Mouse (Mus musculus): ENCODE results near the gene Creld1. TPM values are rescaled to one million over a fixed set of nuclear protein-coding genes. Genes with fewer than 3 reads are reported as not detected.

The Creld1 gene
- polyA plus RNA-seq (2015; fragmentation: Nextera tagmentation; extraction: Ambion mirVana), result 74.8 and 79.0 TPM in 2 replicates

DNA sequence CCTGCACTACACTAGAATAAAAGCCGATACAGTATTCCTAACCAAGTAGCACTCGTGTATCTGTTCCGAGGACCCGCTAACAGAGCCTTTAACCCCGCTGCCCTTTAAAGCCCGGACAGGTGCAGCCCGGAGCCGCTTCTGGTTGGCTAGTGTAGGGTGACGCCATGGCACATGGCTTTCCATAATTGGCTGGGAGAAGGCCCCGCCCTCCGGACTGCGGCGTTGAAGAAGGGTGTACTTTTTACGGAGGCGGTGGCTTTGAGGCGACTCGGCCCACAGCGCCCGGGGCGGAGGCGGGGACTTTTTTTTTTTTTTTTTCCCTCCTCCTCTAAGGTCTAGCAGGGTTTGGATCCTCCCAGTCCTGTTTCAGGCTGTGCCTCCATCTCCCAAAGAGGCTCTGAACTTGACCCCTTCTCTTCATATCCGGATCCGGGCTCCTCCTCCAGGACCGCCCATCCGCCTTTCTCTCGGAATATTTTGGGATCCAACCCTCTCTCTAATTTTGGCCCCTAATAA, at the start of gene Creld1:
Creld1 (plus strand) TSS at position 198 of the 516 bp plus-strand sequence.
- Histone ChIP-seq H3K27me3 (replicated peaks) (0 out of 2 replicates have a peak, but pooled peaks cover 3% of the 10 kb centered on the region), H3K27ac (peak within 1 kb of the TSS; percentile 83), H3K36me3 (replicated peaks) (0 out of 2 replicates have a peak, but pooled peaks cover 4% of the 10 kb centered on the region), H3K9me3 (no peaks in the 10 kb centered on the region), H3K4me2 (peak within 1 kb of the TSS; percentile 92), H3K4me1 (peaks cover 43% of the 10 kb centered on the region), H3K4me3 (peak within 1 kb of the TSS; percentile 65), H3K9ac (peak within 1 kb of the TSS; percentile 83)
- under 1% methylated on average over 26 of the region's 26 CpGs for WGBS
- ATAC-seq (replicated peaks), result peak; percentile 98

DNA sequence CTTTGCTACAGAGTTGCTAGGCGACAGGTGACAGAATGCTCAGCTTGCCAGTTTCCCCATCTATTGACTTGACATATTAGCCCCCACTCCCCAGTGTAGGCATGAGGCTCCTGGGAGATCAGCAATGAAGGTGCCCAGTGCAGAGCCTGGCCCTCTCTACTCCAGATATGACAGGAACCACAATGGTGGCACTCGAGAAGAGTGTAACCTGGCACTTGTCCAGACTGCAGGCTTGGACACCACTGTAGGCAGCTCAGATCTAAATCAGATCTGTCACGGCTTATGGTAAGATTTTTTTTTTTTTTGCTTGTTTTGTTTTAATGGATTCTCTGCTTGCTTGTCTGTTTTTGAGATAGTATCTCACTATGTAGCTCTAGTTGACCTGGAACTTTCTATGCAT, 49.4 kb upstream of the Creld1 start:
- no peak overlapping the region for H3K27ac ChIP-seq
- H3K4me3 ChIP-seq, result no peak overlapping the region
- H3K27me3 ChIP-seq (replicated peaks), result 0 out of 2 replicates have a peak, but pooled peaks cover 3% of the 10 kb centered on the region
- ATAC-seq (replicated peaks), result no peak
- H3K4me1 ChIP-seq, result no peaks in the 10 kb centered on the region
- no peak overlapping the region for H3K4me2 ChIP-seq
- no peaks in the 10 kb centered on the region for H3K9me3 ChIP-seq
- 75% methylated on average over 3 of the region's 3 CpGs for WGBS
- H3K36me3 ChIP-seq (replicated peaks), result no peaks in the 10 kb centered on the region
- H3K9ac ChIP-seq, result no peak overlapping the region

GRCm38 (mm10) chr6:113434691-113435090, 48.4 kb upstream of the Creld1 start:
- 77% methylated on average over 7 of the region's 7 CpGs for WGBS
- 0 out of 2 replicates have a peak, but pooled peaks cover 3% of the 10 kb centered on the region for H3K27me3 ChIP-seq (replicated peaks)
- no peak overlapping the region for H3K4me2 ChIP-seq
- H3K4me3 ChIP-seq, result no peak overlapping the region
- no peak for ATAC-seq (replicated peaks)
- no peak overlapping the region for H3K9ac ChIP-seq
- H3K9me3 ChIP-seq, result no peaks in the 10 kb centered on the region
- no peak overlapping the region for H3K27ac ChIP-seq
- H3K4me1 ChIP-seq, result no peaks in the 10 kb centered on the region
- no peaks in the 10 kb centered on the region for H3K36me3 ChIP-seq (replicated peaks)

GRCm38 (mm10) chr6:113435664-113436205, 47.4 kb upstream of the Creld1 start, which contains the start of gene Cidec:
Gene Cidec (minus strand): TSS chr6:113435760.
- no peak for ATAC-seq (replicated peaks)
- no peaks in the 10 kb centered on the region for H3K36me3 ChIP-seq (replicated peaks)
- 0 out of 2 replicates have a peak, but pooled peaks cover 3% of the 10 kb centered on the region for H3K27me3 ChIP-seq (replicated peaks)
- no peak within 1 kb of the TSS for H3K9ac ChIP-seq
- H3K27ac ChIP-seq, result no peak within 1 kb of the TSS
- H3K4me3 ChIP-seq, result no peak within 1 kb of the TSS
- H3K4me2 ChIP-seq, result no peak within 1 kb of the TSS
- no peaks in the 10 kb centered on the region for H3K4me1 ChIP-seq
- H3K9me3 ChIP-seq, result no peaks in the 10 kb centered on the region
- WGBS, result 84% methylated on average over 9 of the region's 9 CpGs

DNA sequence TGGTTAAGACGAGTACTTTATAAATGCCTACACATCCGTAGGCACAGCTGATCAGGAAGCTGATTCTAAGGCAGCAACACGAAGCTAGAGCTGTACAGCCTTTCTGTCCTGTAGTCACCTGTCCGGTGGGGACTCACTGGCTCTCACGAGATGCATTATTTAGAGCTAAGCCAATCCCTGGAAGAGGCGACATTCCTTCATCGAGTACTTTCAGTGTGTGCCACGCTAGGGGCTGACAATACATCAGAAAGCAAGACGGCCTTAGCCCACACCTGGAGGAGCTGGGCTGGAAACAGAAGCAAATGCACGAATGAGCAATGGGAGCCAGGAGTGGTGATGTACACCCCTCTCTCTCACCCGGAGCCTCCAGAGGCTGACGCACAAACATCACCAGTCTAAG, 46.0 kb upstream of the Creld1 start:
- Histone ChIP-seq H3K27ac (no peak overlapping the region), H3K4me1 (peaks cover 5% of the 10 kb centered on the region; the same call in 1 of the 2 replicates), H3K36me3 (replicated peaks) (no peaks in the 10 kb centered on the region), H3K4me3 (no peak overlapping the region), H3K9ac (no peak overlapping the region), H3K9me3 (no peaks in the 10 kb centered on the region), H3K27me3 (replicated peaks) (0 out of 2 replicates have a peak, but pooled peaks cover 3% of the 10 kb centered on the region), H3K4me2 (no peak overlapping the region)
- ATAC-seq (replicated peaks), result no peak
- 74% methylated on average over 12 of the region's 12 CpGs for WGBS

DNA sequence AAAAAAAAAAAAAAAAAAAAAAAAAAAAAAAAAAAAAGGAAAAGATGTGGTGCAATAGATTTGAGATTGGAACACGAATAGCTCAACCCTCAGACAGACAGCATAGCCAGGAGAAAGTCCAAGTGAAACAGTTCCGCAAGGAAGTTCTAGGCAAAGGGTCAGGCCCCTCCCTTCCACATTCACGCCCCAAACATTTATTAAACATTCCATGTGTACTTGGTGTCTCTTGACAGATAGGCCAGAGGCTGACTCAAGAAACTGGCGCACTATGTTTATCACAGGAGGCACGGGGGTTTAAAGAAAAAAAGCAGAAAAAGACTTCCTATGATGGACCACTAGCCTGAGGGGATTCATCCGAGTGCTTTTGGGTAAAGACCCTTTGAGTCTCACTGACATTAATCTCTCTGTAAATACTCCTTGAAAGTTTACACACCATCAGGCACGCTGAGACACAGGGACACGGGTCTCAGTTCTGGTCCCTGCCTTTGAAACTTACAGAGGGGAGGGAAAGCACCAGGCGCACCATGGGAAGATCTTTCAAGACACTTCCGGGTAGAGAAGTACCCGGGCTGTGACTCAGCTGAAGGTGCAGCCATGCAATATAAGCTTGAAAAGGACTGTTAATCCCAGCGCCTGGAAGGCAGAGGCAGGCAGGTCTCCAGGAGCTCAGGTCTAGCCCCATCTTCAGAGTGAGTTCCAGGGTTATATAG, 44.2 kb upstream of the Creld1 start:
- Histone ChIP-seq H3K4me2 (no peak overlapping the region), H3K9me3 (no peaks in the 10 kb centered on the region), H3K4me1 (peaks cover 15% of the 10 kb centered on the region), H3K36me3 (replicated peaks) (no peaks in the 10 kb centered on the region), H3K27me3 (replicated peaks) (0 out of 2 replicates have a peak, but pooled peaks cover 3% of the 10 kb centered on the region), H3K9ac (no peak overlapping the region), H3K27ac (no peak overlapping the region), H3K4me3 (no peak overlapping the region)
- WGBS, result 66% methylated on average over 12 of the region's 12 CpGs
- ATAC-seq (replicated peaks), result no peak

DNA sequence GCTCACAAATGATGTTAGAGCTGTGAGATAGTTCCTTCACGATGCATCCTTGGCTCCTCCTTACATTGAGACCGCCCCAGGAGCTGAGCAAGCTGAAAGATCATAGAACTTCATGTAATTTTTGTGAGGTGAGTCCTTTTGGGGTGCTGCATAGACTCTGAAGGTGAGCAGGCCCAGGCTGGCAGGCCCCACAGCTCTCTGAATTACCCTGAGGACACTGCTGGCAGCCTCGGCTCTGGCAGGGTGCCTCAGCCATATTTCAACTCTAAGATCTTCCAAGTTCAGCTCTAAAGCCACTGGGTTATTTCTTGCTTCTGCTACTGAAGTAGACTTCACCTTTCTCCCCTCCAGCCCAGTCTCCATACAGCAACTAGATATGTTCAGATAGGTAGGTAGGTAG, 42.4 kb upstream of the Creld1 start:
- H3K9ac ChIP-seq, result no peak overlapping the region

DNA sequence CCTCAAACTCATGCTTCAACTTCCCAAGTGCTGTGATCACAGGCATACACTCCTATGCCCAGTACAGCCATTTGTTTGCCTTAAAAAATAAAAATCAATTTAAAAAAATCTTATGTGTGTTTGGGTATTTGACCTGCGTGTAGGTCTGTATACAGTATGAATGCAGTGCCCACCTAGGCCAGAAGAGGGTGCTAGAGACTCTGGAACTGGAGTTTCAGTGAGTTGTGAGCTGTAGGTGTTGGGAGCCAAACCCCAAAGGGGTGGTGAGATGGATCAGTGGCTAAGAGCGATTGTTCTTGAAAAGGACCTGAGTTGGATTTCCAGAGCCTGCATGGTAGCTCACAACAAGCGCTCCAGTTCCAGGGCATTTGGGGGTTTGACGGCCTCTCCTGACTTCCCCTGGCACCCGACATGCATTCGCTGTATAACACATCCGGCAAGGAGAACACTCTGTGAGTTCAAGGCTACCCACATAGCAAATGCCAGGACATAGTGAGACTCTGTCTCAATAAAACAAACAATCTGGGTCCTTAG, 41.9 kb upstream of the Creld1 start:
- 53% methylated on average over 7 of the region's 7 CpGs for WGBS
- Histone ChIP-seq H3K4me2 (no peak overlapping the region), H3K36me3 (replicated peaks) (no peaks in the 10 kb centered on the region), H3K27me3 (replicated peaks) (0 out of 2 replicates have a peak, but pooled peaks cover 3% of the 10 kb centered on the region), H3K4me1 (peaks cover 18% of the 10 kb centered on the region), H3K4me3 (no peak overlapping the region), H3K27ac (no peak overlapping the region), H3K9me3 (no peaks in the 10 kb centered on the region), H3K9ac (no peak overlapping the region)
- no peak; the same call in 1 of the 2 replicates for ATAC-seq (replicated peaks)

More for the DNA sequence above, 42.4 kb upstream of the Creld1 start:
- H3K4me3 ChIP-seq, result no peak overlapping the region
- no peaks in the 10 kb centered on the region for H3K9me3 ChIP-seq
- no peak for ATAC-seq (replicated peaks)
- no peak overlapping the region for H3K27ac ChIP-seq
- H3K27me3 ChIP-seq (replicated peaks), result 0 out of 2 replicates have a peak, but pooled peaks cover 3% of the 10 kb centered on the region
- H3K4me2 ChIP-seq, result no peak overlapping the region
- WGBS, result 87% methylated on average over 3 of the region's 3 CpGs
- H3K4me1 ChIP-seq, result peaks cover 18% of the 10 kb centered on the region
- no peaks in the 10 kb centered on the region for H3K36me3 ChIP-seq (replicated peaks)

DNA sequence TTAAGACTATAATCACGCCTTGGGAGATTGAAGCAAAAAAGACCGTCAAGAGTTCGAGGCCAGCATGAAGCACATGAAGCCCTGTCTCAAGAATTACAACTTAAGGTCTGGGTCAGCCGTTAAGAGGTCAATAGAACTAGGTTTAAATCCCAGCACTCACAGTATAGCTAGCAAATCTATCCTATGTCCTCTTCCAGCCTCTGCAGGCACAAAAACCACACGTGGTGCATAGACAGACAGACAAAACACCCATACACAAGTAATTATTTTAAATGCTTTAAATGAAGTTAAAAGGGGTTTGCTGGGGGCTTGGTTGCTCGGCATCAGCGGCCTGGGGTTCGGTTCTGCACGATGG, 41.0 kb upstream of the Creld1 start:
- Histone ChIP-seq H3K4me2 (peak overlapping the region; percentile 83), H3K4me3 (peak overlapping the region; percentile 100), H3K4me1 (peaks cover 18% of the 10 kb centered on the region), H3K27me3 (replicated peaks) (0 out of 2 replicates have a peak, but pooled peaks cover 1% of the 10 kb centered on the region), H3K36me3 (replicated peaks) (peaks cover 3% of the 10 kb centered on the region), H3K9me3 (no peaks in the 10 kb centered on the region), H3K9ac (peak overlapping the region; percentile 97), H3K27ac (peak overlapping the region; percentile 85)
- ATAC-seq (replicated peaks), result peak; percentile 62
- WGBS, result 42% methylated on average over 9 of the region's 9 CpGs

DNA sequence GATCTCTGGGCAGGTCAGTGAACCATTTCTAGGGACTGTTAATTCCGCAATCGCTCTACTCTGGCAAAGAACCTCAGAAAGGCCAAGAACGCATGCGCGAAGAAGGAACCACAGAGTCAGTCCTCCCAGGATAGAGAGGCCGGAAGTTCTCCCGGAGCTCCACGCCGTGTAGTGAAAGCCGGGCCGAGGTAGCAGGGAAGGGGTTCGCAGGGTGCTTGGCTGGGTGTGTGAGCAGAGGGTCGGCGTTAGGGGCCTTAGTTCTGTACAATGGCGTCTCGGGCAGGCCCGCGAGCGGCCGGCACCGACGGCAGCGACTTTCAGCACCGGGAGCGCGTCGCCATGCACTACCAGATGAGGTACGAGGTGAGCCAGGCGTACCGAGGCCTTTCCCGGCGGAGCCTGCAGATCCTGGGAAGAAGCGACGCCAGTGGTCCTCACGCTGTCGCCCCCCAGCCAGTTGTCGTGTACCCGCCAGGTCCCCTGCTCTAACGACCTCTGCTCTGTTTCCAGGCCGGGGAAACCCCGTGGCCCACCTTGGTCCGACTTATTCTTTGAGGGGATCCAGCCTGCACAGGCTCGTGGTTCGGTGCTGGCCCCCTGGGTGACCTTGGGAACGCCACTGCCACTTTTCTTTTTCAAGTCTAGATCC, 40.5 kb upstream of the Creld1 start, which contains the start of gene Jagn1:
Jagn1 (plus strand) TSS at position 128 of the 649 bp plus-strand sequence.
- Histone ChIP-seq H3K4me3 (peak within 1 kb of the TSS; percentile 100), H3K4me1 (peaks cover 18% of the 10 kb centered on the region), H3K9ac (peak within 1 kb of the TSS; percentile 97), H3K27ac (peak within 1 kb of the TSS; percentile 85), H3K27me3 (replicated peaks) (no peaks in the 10 kb centered on the region), H3K9me3 (no peaks in the 10 kb centered on the region), H3K36me3 (replicated peaks) (peaks cover 8% of the 10 kb centered on the region), H3K4me2 (peak within 1 kb of the TSS; percentile 83)
- peak; percentile 97 for ATAC-seq (replicated peaks)
- WGBS, result under 1% methylated on average over 45 of the region's 45 CpGs

GRCm38 (mm10) chr6:113443091-113443490, 40.0 kb upstream of the Creld1 start:
- H3K4me1 ChIP-seq, result peaks cover 18% of the 10 kb centered on the region
- H3K4me3 ChIP-seq, result peak overlapping the region; percentile 100
- H3K27ac ChIP-seq, result peak overlapping the region; percentile 85; the same call in 1 of the 2 replicates
- H3K36me3 ChIP-seq (replicated peaks), result peaks cover 13% of the 10 kb centered on the region
- H3K9ac ChIP-seq, result peak overlapping the region; percentile 97
- no peaks in the 10 kb centered on the region for H3K27me3 ChIP-seq (replicated peaks)
- peak overlapping the region; percentile 83 for H3K4me2 ChIP-seq
- ATAC-seq (replicated peaks), result no peak
- H3K9me3 ChIP-seq, result no peaks in the 10 kb centered on the region
- WGBS, result 49% methylated on average over 12 of the region's 12 CpGs

Data from midbrain, embryonic 15.5 days (tissue).